Mouse (Mus musculus): ENCODE measurements around the gene Mcfd2. TPM values are rescaled to one million over a fixed set of nuclear protein-coding genes. Genes with fewer than 3 reads are reported as not detected.

Gene Mcfd2
- 41.2 and 43.1 TPM in 2 replicates for polyA plus RNA-seq (2012; rRNA removed)

GRCm38 (mm10) chr17:87265792-87266186 is at the start of gene Mcfd2:
Gene Mcfd2 (minus strand): TSS chr17:87265935.

GRCm38 (mm10) chr17:87282706-87283053 is 16.9 kb upstream of the Mcfd2 start, which contains the start of gene Ttc7:
Gene Ttc7 (plus strand): TSS chr17:87282886.

Other genes starting within 250 kb of the Mcfd2 start
- 25.8 and 27.2 TPM in 2 replicates for gene Pigf, start 240.5 kb downstream of the Mcfd2 start, polyA plus RNA-seq (2012; rRNA removed)
- gene Cript, start 240.4 kb downstream of the Mcfd2 start, polyA plus RNA-seq (2012; rRNA removed), result 91.3 and 94.0 TPM in 2 replicates
- gene Socs5, start 158.3 kb downstream of the Mcfd2 start, polyA plus RNA-seq (2012; rRNA removed), result 22.2 and 22.4 TPM in 2 replicates
- 7.0 and 7.1 TPM in 2 replicates for gene Ttc7, start 17.0 kb upstream of the Mcfd2 start, polyA plus RNA-seq (2012; rRNA removed)
- 0.17 and 0.21 TPM in 2 replicates for gene Stpg4, start 161.8 kb upstream of the Mcfd2 start, polyA plus RNA-seq (2012; rRNA removed)
- gene Calm2, start 181.0 kb upstream of the Mcfd2 start, polyA plus RNA-seq (2012; rRNA removed), result 1,700 and 1,803 TPM in 2 replicates

All from central nervous system, embryonic 18 days (tissue).